Mouse (Mus musculus): ENCODE data around the gene Bzw2. TPM values are rescaled to one million over a fixed set of nuclear protein-coding genes. Genes with fewer than 3 reads are reported as not detected.

Bzw2 gene
- polyA plus RNA-seq (2014; fragmentation: Illumina TruSeq; extraction: RNeasy Lipid Tissue Mini Kit (QIAGEN cat#74804)), result 78.5 TPM

GRCm38 (mm10) chr12:36157638-36158308 lies at the start of gene Bzw2:
Gene Bzw2, minus strand, starts transcription at chr12:36158080.

GRCm38 (mm10) chr12:36156637-36157303 lies 1.1 kb downstream of the Bzw2 start, which contains the start of gene Ankmy2:
Gene Ankmy2, plus strand, starts transcription at chr12:36157114.

GRCm38 (mm10) chr12:36042348-36042778 lies 115.5 kb downstream of the Bzw2 start, which contains the start of gene Tspan13:
Gene Tspan13, minus strand, starts transcription at chr12:36042500.

Other genes with a start within 250 kb of the Bzw2 start
- 21.4 TPM for gene Agr3, start 232.5 kb downstream of the Bzw2 start, polyA plus RNA-seq (2014; fragmentation: Illumina TruSeq; extraction: RNeasy Lipid Tissue Mini Kit (QIAGEN cat#74804))
- gene Agr2, start 165.2 kb downstream of the Bzw2 start, polyA plus RNA-seq (2014; fragmentation: Illumina TruSeq; extraction: RNeasy Lipid Tissue Mini Kit (QIAGEN cat#74804)), result 6.6 TPM
- 121 TPM for gene Tspan13, start 115.6 kb downstream of the Bzw2 start, polyA plus RNA-seq (2014; fragmentation: Illumina TruSeq; extraction: RNeasy Lipid Tissue Mini Kit (QIAGEN cat#74804))
- 65.5 TPM for gene Ankmy2, start 966 bp downstream of the Bzw2 start, polyA plus RNA-seq (2014; fragmentation: Illumina TruSeq; extraction: RNeasy Lipid Tissue Mini Kit (QIAGEN cat#74804))
- not detected for gene Lrrc72, start 95.3 kb upstream of the Bzw2 start, polyA plus RNA-seq (2014; fragmentation: Illumina TruSeq; extraction: RNeasy Lipid Tissue Mini Kit (QIAGEN cat#74804))
- not detected for gene Sostdc1, start 156.1 kb upstream of the Bzw2 start, polyA plus RNA-seq (2014; fragmentation: Illumina TruSeq; extraction: RNeasy Lipid Tissue Mini Kit (QIAGEN cat#74804))
- 16.8 TPM for gene Ispd, start 223.4 kb upstream of the Bzw2 start, polyA plus RNA-seq (2014; fragmentation: Illumina TruSeq; extraction: RNeasy Lipid Tissue Mini Kit (QIAGEN cat#74804))
- 0.54 TPM for gene D630036H23Rik, start 224.1 kb upstream of the Bzw2 start, polyA plus RNA-seq (2014; fragmentation: Illumina TruSeq; extraction: RNeasy Lipid Tissue Mini Kit (QIAGEN cat#74804))